Mouse (Mus musculus) left cerebral cortex, postnatal 10 days (tissue): ENCODE measurements at regions not wholly inside any gene's neighbourhood (a gene's known extent, or its start where the extent isn't known, plus 50 kb on each side); places are given as distances from the start of the nearest gene placed in this dataset.
"Not testable (repeated sequence)": the region's sequence is repeated elsewhere in the genome, so short reads cannot be mapped to it uniquely, and the experiment has no call there.

ENCODE experiments used
- DNase-seq, 2 experiments: peaks; one replicate each; pipeline ENCODE4 v3.0.0; 2021 to 2022; ENCODE audit warnings: low spot score in 2 of 2, mixed read lengths in 1 of 2; ENCODE audit errors: extremely low spot score in 1 of 2
- intact Hi-C: fragments of 180-260 bp; cut with DNase I; formaldehyde crosslinking; loops from one replicate; pipeline ENCODE4 v1.15.1; 2025

GRCm38 (mm10) chr9:91126630-91127245 lies 235.5 kb upstream of the Zic4 start:
- no peak for DNase-seq
- intact Hi-C loops, result no loop called here

GRCm38 (mm10) chr9:91128491-91128890 lies 233.7 kb upstream of the Zic4 start:
- DNase-seq, intact Hi-C loops: not testable (repeated sequence)

- intact Hi-C loops, result loop anchor here (10.0 kb wide), 1 partner anchor 235 kb away; the partner anchor contains the start of genes Zic1 and Zic4
- DNase-seq, result no peak
These were observed 232.0 kb upstream of the Zic4 start for GRCm38 (mm10) chr9:91130111-91130720.

GRCm38 (mm10) chr9:91131415-91132255 lies 230.6 kb upstream of the Zic4 start:
- no peak for DNase-seq
- intact Hi-C loops, result loop anchor here (10.0 kb wide), 1 partner anchor 233 kb away; the partner anchor contains the start of genes Zic1 and Zic4

- no peak for DNase-seq
- intact Hi-C loops, result loop anchor here (10.0 kb wide), 1 partner anchor 232 kb away; the partner anchor contains the start of genes Zic1 and Zic4
These were observed 229.7 kb upstream of the Zic4 start for GRCm38 (mm10) chr9:91132531-91132930.

GRCm38 (mm10) chr9:91133256-91133920 lies 228.8 kb upstream of the Zic4 start:
- intact Hi-C loops, result loop anchor here (10.0 kb wide), 1 partner anchor 231 kb away; the partner anchor contains the start of genes Zic1 and Zic4
- DNase-seq, result no peak

GRCm38 (mm10) chr9:91134325-91134724 lies 227.9 kb upstream of the Zic4 start:
- intact Hi-C loops, result loop anchor here (10.0 kb wide), 1 partner anchor 230 kb away; the partner anchor contains the start of genes Zic1 and Zic4
- no peak for DNase-seq

- intact Hi-C loops, result loop anchor here (10.0 kb wide), 1 partner anchor 230 kb away; the partner anchor contains the start of genes Zic1 and Zic4
- DNase-seq, result no peak
These were observed 227.1 kb upstream of the Zic4 start for GRCm38 (mm10) chr9:91135107-91135506.

- no peak for DNase-seq
These were observed 221.6 kb upstream of the Zic4 start for GRCm38 (mm10) chr9:91140651-91141050.

GRCm38 (mm10) chr9:91151893-91152292 lies 210.3 kb upstream of the Zic4 start:
- intact Hi-C loops, result no loop called here

More at GRCm38 (mm10) chr9:91140651-91141050, 221.6 kb upstream of the Zic4 start:
- intact Hi-C loops, result no loop called here

GRCm38 (mm10) chr9:91159311-91159710 lies 202.9 kb upstream of the Zic4 start:
- intact Hi-C loops, result no loop called here
- no peak for DNase-seq

More at GRCm38 (mm10) chr9:91151893-91152292, 210.3 kb upstream of the Zic4 start:
- no peak for DNase-seq

GRCm38 (mm10) chr9:91167871-91168270 lies 194.3 kb upstream of the Zic4 start:
- no peak for DNase-seq
- intact Hi-C loops, result no loop called here

- intact Hi-C loops, result no loop called here
- no peak for DNase-seq
These were observed 169.0 kb upstream of the Zic4 start for GRCm38 (mm10) chr9:91193221-91193620.

GRCm38 (mm10) chr9:91193954-91194353 lies 168.3 kb upstream of the Zic4 start:
- intact Hi-C loops, result no loop called here

GRCm38 (mm10) chr9:91207281-91207680 lies 154.9 kb upstream of the Zic4 start:
- intact Hi-C loops, result no loop called here

More at GRCm38 (mm10) chr9:91193954-91194353, 168.3 kb upstream of the Zic4 start:
- no peak for DNase-seq

GRCm38 (mm10) chr9:91227673-91228440 lies 134.4 kb upstream of the Zic4 start:
- DNase-seq, result no peak
- intact Hi-C loops, result no loop called here

More at GRCm38 (mm10) chr9:91207281-91207680, 154.9 kb upstream of the Zic4 start:
- no peak for DNase-seq

- no peak for DNase-seq
- intact Hi-C loops, result no loop called here
These were observed 133.7 kb upstream of the Zic4 start for GRCm38 (mm10) chr9:91228525-91228924.

GRCm38 (mm10) chr9:91253886-91254285 lies 108.3 kb upstream of the Zic4 start:
- no peak for DNase-seq

More at GRCm38 (mm10) chr9:91253886-91254285, 108.3 kb upstream of the Zic4 start:
- intact Hi-C loops, result no loop called here
